Mouse (Mus musculus) liver, adult 2 months (tissue): ENCODE measurements at regions not wholly inside any gene's neighbourhood (a gene's known extent, or its start where the extent isn't known, plus 50 kb on each side); places are given as distances from the start of the nearest gene placed in this dataset.
"Not testable (repeated sequence)": the region's sequence is repeated elsewhere in the genome, so short reads cannot be mapped to it uniquely, and the experiment has no call there.

Experiments
- DNase-seq: peaks from one replicate; pipeline ENCODE4 v3.0.0-alpha.2; 2011; ENCODE audit warnings: low read depth, low spot score; ENCODE audit errors: extremely low read depth
- H3K27ac ChIP-seq: fragments of 200-500 bp; replicated peaks from 2 replicates; pipeline ENCODE4 v1.5.1; 2012; ENCODE audit warnings: low read depth, mild to moderate bottlenecking, control low read depth, inconsistent platforms, low read length; ENCODE audit not compliant: insufficient read depth
- H3K27me3 ChIP-seq: fragments of 200-500 bp; 2 replicates; pipeline ENCODE4 v1.6.1; 2012; ENCODE audit warnings: mild to moderate bottlenecking, moderate library complexity, low read length, inconsistent platforms; ENCODE audit not compliant: control insufficient read depth, insufficient read depth
- H3K36me3 ChIP-seq: fragments of 200-500 bp; 2 replicates; pipeline ENCODE4 v1.6.1; 2012; ENCODE audit warnings: low read length, inconsistent platforms; ENCODE audit not compliant: control insufficient read depth, insufficient read depth
- H3K4me1 ChIP-seq: fragments of 200-500 bp; 2 replicates; pipeline ENCODE4 v1.6.1; 2011; ENCODE audit warnings: low read length; ENCODE audit not compliant: control insufficient read depth, insufficient read depth
- H3K4me3 ChIP-seq: fragments of 200-500 bp; 2 replicates; pipeline ENCODE4 v1.5.1; 2011; ENCODE audit warnings: low read depth, mild to moderate bottlenecking, control low read depth, low read length, moderate library complexity; ENCODE audit not compliant: insufficient read depth
- H3K79me2 ChIP-seq: fragments of 200-500 bp; 2 replicates; pipeline ENCODE4 v1.6.1; 2012; ENCODE audit warnings: inconsistent platforms, mild to moderate bottlenecking, low read length, moderate library complexity; ENCODE audit not compliant: control insufficient read depth, insufficient read depth
- H3K9ac ChIP-seq: fragments of 200-500 bp; 2 replicates; pipeline ENCODE4 v1.6.1; 2012; ENCODE audit warnings: low read depth, mild to moderate bottlenecking, control low read depth, inconsistent platforms, low read length
- CTCF ChIP-seq: fragments of 200-500 bp; IDR thresholded peaks from 2 replicates; pipeline ENCODE4 v1.5.1; 2011; ENCODE audit warnings: low read depth, low read length, control low read depth
- POLR2A ChIP-seq: fragments of 200-500 bp; IDR thresholded peaks from 2 replicates; pipeline ENCODE4 v1.6.1; 2011; ENCODE audit warnings: low read length, control low read depth; ENCODE audit not compliant: insufficient read depth; ENCODE audit errors: extremely low read depth
- WGBS: fragments of 180-500 bp; shearing (Covaris S2); methylation state at CpG from one replicate; pipeline ENCODE4 v1.1.7; 2018; 5-methylcytosine and 5-hydroxymethylcytosine counted together

DNA sequence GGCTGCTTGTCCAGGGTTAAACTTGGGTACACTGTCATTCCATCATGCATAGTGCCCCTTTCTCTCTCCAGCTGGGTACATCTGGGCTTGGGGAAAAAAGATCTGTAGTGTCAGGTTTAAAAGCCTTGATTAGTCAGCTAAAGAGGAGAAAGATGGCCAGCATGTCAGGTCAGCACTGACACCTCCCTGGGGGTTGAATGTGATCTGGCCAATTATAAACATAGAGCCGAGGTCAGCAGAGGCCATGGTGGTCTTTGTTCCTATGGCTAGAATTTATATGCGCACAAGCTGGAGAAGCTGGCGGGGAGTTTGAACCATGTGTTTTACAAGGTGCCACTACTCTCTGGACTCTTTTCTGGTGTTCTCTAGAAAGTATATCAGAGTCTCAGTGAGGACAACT, 61.0 kb upstream of the Gm12728 start:
- WGBS = 89% methylated on average over 3 of the region's 3 CpGs
- H3K27ac ChIP-seq = no peak overlapping the region
- H3K79me2 ChIP-seq = no peaks in the 10 kb centered on the region
- H3K9ac ChIP-seq = no peak overlapping the region
- DNase-seq = no peak
- H3K4me1 ChIP-seq = no peaks in the 10 kb centered on the region; the same call in 1 of the 2 replicates
- no peaks in the 10 kb centered on the region for H3K27me3 ChIP-seq
- TF ChIP-seq POLR2A (no peak), CTCF (no peak)
- H3K4me3 ChIP-seq = no peak overlapping the region
- no peaks in the 10 kb centered on the region for H3K36me3 ChIP-seq

DNA sequence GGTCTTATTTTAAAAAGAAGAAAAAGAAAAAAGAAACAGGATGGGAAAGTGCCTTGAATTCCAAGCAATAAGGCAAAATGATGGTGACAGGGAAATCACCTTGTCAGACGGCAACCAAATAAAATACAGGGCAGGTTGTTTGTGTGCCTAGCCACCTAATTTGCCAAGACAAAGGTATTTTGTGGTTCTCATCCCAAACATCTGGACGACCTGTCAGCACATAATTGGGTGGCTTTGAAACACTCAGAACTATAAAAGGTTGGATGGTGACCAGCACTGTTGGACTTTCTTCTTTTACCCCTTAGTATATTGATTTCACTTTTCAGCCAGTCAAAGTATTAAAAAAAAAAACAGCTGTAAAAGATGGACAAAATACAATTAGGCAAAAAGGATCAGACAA, 58.8 kb upstream of the Gm12728 start:
- Histone ChIP-seq H3K9ac (no peak overlapping the region), H3K27ac (no peak overlapping the region), H3K36me3 (no peaks in the 10 kb centered on the region), H3K27me3 (no peaks in the 10 kb centered on the region), H3K4me1 (no peaks in the 10 kb centered on the region; the same call in 1 of the 2 replicates), H3K4me3 (no peak overlapping the region), H3K79me2 (no peaks in the 10 kb centered on the region)
- peak; percentile 88 for DNase-seq
- TF ChIP-seq POLR2A = no peak
- no peak for TF ChIP-seq CTCF
- WGBS = 26% methylated on average over 2 of the region's 2 CpGs

GRCm38 (mm10) chr4:105735116-105735515, 54.6 kb upstream of the Gm12728 start:
- H3K36me3 ChIP-seq, H3K27ac ChIP-seq, H3K4me3 ChIP-seq, DNase-seq, H3K27me3 ChIP-seq, H3K9ac ChIP-seq, H3K79me2 ChIP-seq, H3K4me1 ChIP-seq: not testable (repeated sequence)
- 89% methylated on average over 6 of the region's 9 CpGs for WGBS
